Mouse (Mus musculus) heart, embryonic 14.5 days (tissue): Measurements from ENCODE around the gene Nav1. TPM values are rescaled to one million over a fixed set of nuclear protein-coding genes. Genes with fewer than 3 reads are reported as not detected.

Source experiments
- ATAC-seq: fragments of 200-750 bp; cut with Nextera tagmentation; 2 replicates; pipeline ENCODE4 v1.8.0; 2017; ENCODE audit warnings: low read depth, moderate TSS enrichment; ENCODE audit not compliant: insufficient number of reproducible peaks, insufficient read depth, low FRiP score
- H3K27ac ChIP-seq, 2 experiments: fragments of 200-500 bp in 1 of 2; fragments of 300-500 bp in 1 of 2; sonication (generic) in 1 of 2; replicated peaks in 1 of 2; 2 replicates each; pipeline ENCODE4 v1.5.1; 2012 to 2014; ENCODE audit warnings: low read depth in 2 of 2, low read length in 2 of 2, control low read depth in 1 of 2, mild to moderate bottlenecking in 1 of 2, mixed read lengths in 1 of 2; ENCODE audit not compliant: control insufficient read depth in 1 of 2, insufficient read depth in 1 of 2
- H3K27me3 ChIP-seq: fragments of 300-500 bp; sonication (generic); 2 replicates; pipeline ENCODE4 v1.6.1; 2014; ENCODE audit warnings: mild to moderate bottlenecking, low read length, control low read depth; ENCODE audit not compliant: control insufficient read depth, insufficient read depth
- H3K36me3 ChIP-seq: fragments of 300-500 bp; sonication (generic); 2 replicates; pipeline ENCODE4 v1.6.1; 2014; ENCODE audit warnings: mild to moderate bottlenecking, control low read depth, low read length, mixed read lengths; ENCODE audit not compliant: control insufficient read depth, insufficient read depth
- H3K4me1 ChIP-seq, 2 experiments: fragments of 200-500 bp in 1 of 2; fragments of 300-500 bp in 1 of 2; sonication (generic) in 1 of 2; 2 replicates each; pipeline ENCODE4 v1.6.1; 2012 to 2014; ENCODE audit warnings: low read length in 2 of 2, control low read depth in 1 of 2, mixed read lengths in 1 of 2; ENCODE audit not compliant: control insufficient read depth in 2 of 2, insufficient read depth in 2 of 2
- H3K4me2 ChIP-seq: fragments of 300-500 bp; sonication (generic); 2 replicates; pipeline ENCODE4 v1.6.1; 2014; ENCODE audit warnings: mild to moderate bottlenecking, low read length
- H3K4me3 ChIP-seq, 2 experiments: fragments of 200-500 bp in 1 of 2; fragments of 300-500 bp in 1 of 2; sonication (generic) in 1 of 2; 2 replicates each; pipeline ENCODE4 v1.5.1; 2012 to 2014; ENCODE audit warnings: low read length in 2 of 2, mild to moderate bottlenecking in 2 of 2, control low read depth in 1 of 2, low read depth in 1 of 2, moderate library complexity in 1 of 2; ENCODE audit not compliant: control insufficient read depth in 1 of 2, insufficient read depth in 1 of 2
- H3K9ac ChIP-seq: fragments of 300-500 bp; sonication (generic); 2 replicates; pipeline ENCODE4 v1.6.1; 2014; ENCODE audit warnings: mild to moderate bottlenecking, low read length
- H3K9me3 ChIP-seq: fragments of 300-500 bp; sonication (generic); 2 replicates; pipeline ENCODE4 v1.6.1; 2016; ENCODE audit warnings: low read length, control low read depth; ENCODE audit not compliant: control insufficient read depth
- WGBS: fragments of 180-500 bp; shearing (Covaris S2); extraction: QIAGEN DNeasy Blood & Tissue Kit; methylation state at CpG from one replicate; pipeline ENCODE4 v1.1.7; 2014; 5-methylcytosine and 5-hydroxymethylcytosine counted together
- polyA plus RNA-seq: library from polyadenylated mRNA; unstranded; fragments of >200 nt; fragmentation: Nextera tagmentation; extraction: Ambion mirVana; gene quantifications from 2 replicates; pipeline ENCODE4 v1.2.1, GENCODE M21; 2014

Gene Nav1
- polyA plus RNA-seq, 1 experiment from 2014 or later: 28.0 TPM

DNA sequence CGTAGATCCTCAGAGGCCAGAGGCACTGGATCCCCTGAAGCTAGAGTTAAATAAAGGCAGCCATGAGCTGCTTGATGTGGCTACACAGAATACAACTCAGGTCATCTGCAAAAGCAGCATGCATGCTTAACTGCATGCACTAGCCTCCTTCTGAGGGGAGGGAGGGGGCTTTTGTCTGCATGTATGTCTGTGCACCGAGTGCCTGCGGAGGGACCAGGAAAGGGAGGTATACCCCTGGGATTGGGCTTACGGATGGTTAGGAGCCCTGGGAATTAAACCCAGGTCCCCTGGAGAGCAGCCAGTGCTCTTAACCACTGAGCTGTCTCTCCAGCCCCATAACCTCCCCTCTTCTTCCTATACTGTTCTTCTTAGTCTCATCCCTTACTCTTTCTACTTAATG lies 195.0 kb downstream of the Nav1 start:
- Histone ChIP-seq H3K27ac (0 out of 4 replicates have a peak overlapping the region, but pooled peaks of 1 of the 2 experiments have one; percentile 72), H3K36me3 (peaks cover 85% of the 10 kb centered on the region), H3K4me1 (peaks cover 13 to 30% of the 10 kb centered on the region in 2 experiments), H3K4me2 (no peak overlapping the region), H3K9ac (no peak overlapping the region), H3K4me3 (no peak overlapping the region), H3K9me3 (no peaks in the 10 kb centered on the region), H3K27me3 (no peaks in the 10 kb centered on the region)
- WGBS: 64% methylated on average over 4 of the region's 4 CpGs
- ATAC-seq: no peak

DNA sequence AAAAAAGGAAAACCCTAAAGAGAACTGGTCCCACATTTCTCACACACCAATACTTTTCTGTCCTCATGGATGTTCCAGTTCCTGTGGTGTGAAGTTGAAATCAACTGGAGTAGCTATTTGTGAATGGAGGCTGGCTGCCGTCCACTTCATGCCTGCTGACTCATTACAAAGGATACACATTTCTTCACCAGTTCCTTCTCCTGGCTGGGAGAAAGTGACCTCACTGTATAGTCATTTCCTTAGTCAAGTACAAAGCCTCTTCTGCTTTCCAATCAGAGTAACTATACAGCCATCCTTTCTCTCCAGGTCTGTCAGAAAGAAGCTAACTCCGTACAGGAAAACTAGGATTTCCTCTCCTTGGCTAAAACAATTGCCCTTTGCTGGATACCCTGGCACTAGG lies 196.1 kb downstream of the Nav1 start:
- Histone ChIP-seq H3K36me3 (peaks cover 85% of the 10 kb centered on the region), H3K4me2 (no peak overlapping the region), H3K27ac (peak overlapping the region; percentile 72 to 86), H3K9ac (peak overlapping the region; percentile 28; the same call in 1 of the 2 replicates), H3K9me3 (no peaks in the 10 kb centered on the region), H3K4me1 (peaks cover 13 to 30% of the 10 kb centered on the region in 2 experiments), H3K4me3 (no peak overlapping the region), H3K27me3 (no peaks in the 10 kb centered on the region)
- ATAC-seq: peak; percentile 74
- 31% methylated on average over 2 of the region's 2 CpGs for WGBS

DNA sequence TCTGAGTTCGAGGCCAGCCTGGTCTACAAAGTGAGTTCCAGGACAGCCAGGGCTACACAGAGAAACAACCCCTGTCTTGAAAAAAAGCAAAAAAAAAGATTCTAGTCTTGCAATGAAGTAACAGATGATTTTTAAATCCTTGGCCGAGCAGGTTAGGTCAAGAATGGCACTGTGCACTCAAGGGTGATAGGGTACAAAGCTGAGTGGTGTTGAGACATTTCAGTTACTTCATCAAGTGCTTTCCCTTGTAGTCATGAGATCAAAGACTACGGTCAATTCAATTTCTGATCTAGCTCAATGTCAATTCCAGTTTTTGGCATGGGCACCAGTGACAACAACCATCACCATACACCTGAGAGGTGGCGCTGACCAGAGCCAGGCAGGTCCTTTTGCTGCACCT lies 198.1 kb downstream of the Nav1 start:
- Histone ChIP-seq H3K9me3 (no peaks in the 10 kb centered on the region), H3K4me2 (no peak overlapping the region), H3K36me3 (peaks cover 88% of the 10 kb centered on the region), H3K9ac (no peak overlapping the region), H3K4me1 (peaks cover 12 to 24% of the 10 kb centered on the region in 2 experiments), H3K4me3 (no peak overlapping the region), H3K27me3 (no peaks in the 10 kb centered on the region), H3K27ac (no peak overlapping the region)
- WGBS: 90% methylated on average over 4 of the region's 4 CpGs
- ATAC-seq: no peak

DNA sequence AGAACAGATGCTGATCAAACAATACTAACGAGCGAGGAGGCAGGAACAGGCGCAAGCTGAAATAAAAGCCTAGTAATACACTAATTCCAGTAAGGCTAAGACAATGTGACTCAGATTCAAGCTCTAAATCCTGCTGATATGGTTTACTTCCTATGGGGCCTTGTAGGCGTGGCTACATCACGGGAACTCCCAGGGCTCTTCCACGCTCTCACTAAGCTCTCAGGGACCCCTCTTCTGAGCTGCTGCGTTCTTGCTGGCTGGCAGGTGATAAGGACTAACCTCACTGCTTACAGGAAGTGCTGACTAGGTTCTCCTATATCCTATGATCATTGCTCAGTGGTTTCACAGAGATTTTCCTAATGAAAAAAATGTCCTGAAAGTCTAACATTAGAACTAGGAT lies 201.7 kb downstream of the Nav1 start:
- Histone ChIP-seq H3K27me3 (no peaks in the 10 kb centered on the region), H3K9me3 (no peaks in the 10 kb centered on the region), H3K27ac (peak overlapping the region in 1 of 2 experiments; percentile 21; a peak in 1 of 4 replicates), H3K36me3 (peaks cover 100% of the 10 kb centered on the region), H3K4me3 (no peak overlapping the region), H3K4me1 (no peaks in the 10 kb centered on the region), H3K9ac (no peak overlapping the region), H3K4me2 (no peak overlapping the region)
- WGBS: 66% methylated on average over 7 of the region's 7 CpGs
- no peak for ATAC-seq

DNA sequence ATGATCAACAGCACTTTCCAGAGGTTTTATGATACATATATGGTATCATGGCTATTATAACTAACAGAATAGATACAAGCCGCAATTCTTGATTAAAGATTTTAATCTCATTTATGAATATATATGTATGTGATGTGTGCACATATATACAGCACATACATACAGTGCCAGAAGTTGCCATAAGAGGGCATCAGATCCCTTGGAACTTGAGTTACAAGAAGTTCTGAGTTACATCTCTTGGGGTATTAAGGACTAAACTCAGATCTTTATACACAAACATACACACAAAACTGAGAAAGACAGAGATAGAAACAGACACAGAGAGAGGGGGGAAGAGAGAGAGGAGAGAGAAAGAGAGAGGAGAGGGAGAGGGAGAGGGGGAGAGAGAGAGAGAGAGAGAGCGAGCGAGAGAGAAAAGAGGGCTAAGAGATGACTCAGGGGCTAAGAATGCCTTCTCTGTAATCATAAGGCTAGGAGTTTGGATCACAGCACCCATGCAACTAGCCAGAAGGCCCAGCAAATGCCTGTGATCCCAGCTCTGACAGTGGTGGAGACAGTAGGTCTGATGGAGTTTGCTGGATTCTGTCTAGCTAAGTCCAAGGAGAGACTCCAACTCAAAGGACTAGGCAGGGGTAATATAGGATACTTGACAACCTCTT lies 205.5 kb downstream of the Nav1 start:
- peaks cover 99% of the 10 kb centered on the region for H3K36me3 ChIP-seq
- WGBS: 84% methylated on average over 3 of the region's 3 CpGs
- ATAC-seq: no peak
- H3K27ac ChIP-seq: no peak overlapping the region
- H3K4me3 ChIP-seq: no peak overlapping the region
- H3K9ac ChIP-seq: no peak overlapping the region
- H3K4me1 ChIP-seq: no peaks in the 10 kb centered on the region
- H3K4me2 ChIP-seq: no peak overlapping the region
- H3K9me3 ChIP-seq: no peaks in the 10 kb centered on the region
- no peaks in the 10 kb centered on the region for H3K27me3 ChIP-seq

DNA sequence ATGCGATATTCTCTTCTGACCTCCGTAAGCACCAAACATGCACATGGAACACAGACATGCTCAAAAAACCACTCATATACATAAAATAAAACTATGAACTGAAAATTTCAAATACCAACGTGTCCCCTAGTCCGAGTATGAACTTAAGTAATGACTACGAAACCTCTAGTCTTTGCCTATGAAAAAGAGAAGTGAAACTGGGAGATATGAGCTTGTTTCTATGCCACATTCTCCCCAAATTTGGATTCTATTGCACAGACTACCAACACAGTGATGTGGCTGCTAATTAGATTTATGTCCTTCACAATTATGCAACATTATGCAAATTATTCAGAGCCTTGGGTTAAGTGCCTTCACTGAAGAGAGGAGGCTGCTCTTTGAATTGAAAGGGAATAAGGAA lies 207.6 kb downstream of the Nav1 start:
- no peaks in the 10 kb centered on the region for H3K4me1 ChIP-seq
- 93% methylated on average over 5 of the region's 5 CpGs for WGBS
- peaks cover 97% of the 10 kb centered on the region for H3K36me3 ChIP-seq

DNA sequence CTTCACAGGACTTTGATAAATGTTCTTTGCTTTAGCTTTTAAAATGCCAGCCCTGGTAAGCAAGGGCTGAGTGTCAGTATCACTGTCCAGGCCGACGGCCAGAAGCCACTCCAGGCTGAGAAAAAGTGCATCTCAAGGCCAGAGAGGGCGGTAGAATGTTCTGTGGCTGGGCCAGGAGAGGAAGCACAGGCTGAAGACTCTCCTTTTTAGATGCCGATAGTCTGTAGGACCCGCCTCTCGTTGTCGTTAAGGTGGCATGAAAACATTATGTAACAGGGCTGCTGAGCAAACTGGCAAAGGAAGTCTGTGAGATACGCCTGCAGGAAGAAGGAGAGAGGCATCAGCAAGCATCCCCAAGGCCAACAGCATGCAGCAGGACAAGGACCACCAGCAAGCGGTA lies 221.9 kb downstream of the Nav1 start:
- ATAC-seq: no peak
- H3K36me3 ChIP-seq: peaks cover 80% of the 10 kb centered on the region
- WGBS: 80% methylated on average over 9 of the region's 9 CpGs
- H3K27me3 ChIP-seq: no peaks in the 10 kb centered on the region
- no peak overlapping the region for H3K27ac ChIP-seq
- no peak overlapping the region for H3K4me3 ChIP-seq
- no peaks in the 10 kb centered on the region for H3K9me3 ChIP-seq
- H3K9ac ChIP-seq: no peak overlapping the region
- H3K4me2 ChIP-seq: no peak overlapping the region
- H3K4me1 ChIP-seq: peaks cover 7 to 8% of the 10 kb centered on the region in 2 experiments

More for the DNA sequence above, 207.6 kb downstream of the Nav1 start:
- ATAC-seq: no peak
- no peak overlapping the region for H3K9ac ChIP-seq
- H3K27me3 ChIP-seq: no peaks in the 10 kb centered on the region
- no peak overlapping the region for H3K4me3 ChIP-seq
- H3K4me2 ChIP-seq: no peak overlapping the region
- H3K9me3 ChIP-seq: no peaks in the 10 kb centered on the region
- H3K27ac ChIP-seq: no peak overlapping the region
